ENCODE assay signal across 17 mouse cellular contexts in genomic region chr5:5411886-5412285, GRCm38 (mm10).
"Had no signal": no experiment of that assay in that cellular context is flagged by ENCODE, and none has a peak within 500 bp of the region (broad histone marks: within the 10 kb centered on the region; RNA-seq: fewer than 3 reads in every experiment).

No protein-coding gene starts in this region.

- H3K36me3 ChIP-seq: lung, embryonic 15.5 days had no signal

- H3K27me3 ChIP-seq: lung, embryonic 15.5 days had no signal

- H3K4me3 ChIP-seq: layer of hippocampus, adult 2 months; left cerebral cortex, adult 2 months; lung, embryonic 15.5 days had no signal

- ATAC-seq: intestine, postnatal 0 days had no signal

- H3K27ac ChIP-seq: kidney, postnatal 0 days; layer of hippocampus, adult 2 months; left cerebral cortex, adult 2 months; lung, embryonic 15.5 days had no signal

- H3K9ac ChIP-seq: lung, embryonic 15.5 days had no signal

- H3K4me2 ChIP-seq: lung, embryonic 15.5 days; midbrain, embryonic 11.5 days had no signal

- DNase-seq: kidney, adult 2 months; kidney, postnatal 25 days; layer of hippocampus, postnatal 36 days; lung, postnatal 14 days; lung, postnatal 4 days; midbrain, embryonic 14.5 days; right cerebral cortex, adult 18-20 months; right cerebral cortex, postnatal 14 days; right cerebral cortex, postnatal 4 days; thymus, adult 18-20 months; thymus, postnatal 36 days had no signal

- H3K4me1 ChIP-seq: lung, embryonic 15.5 days had no signal

- H3K9me3 ChIP-seq: lung, embryonic 15.5 days had no signal
